ENCODE assay signal across 18 mouse cellular contexts in genomic region chr7:139125881-139126280, GRCm38 (mm10). TPM values are rescaled to one million over a fixed set of nuclear protein-coding genes. Genes with fewer than 3 reads are reported as not detected.
"Had no signal": no experiment of that assay in that cellular context is flagged by ENCODE, and none has a peak within 500 bp of the region (broad histone marks: within the 10 kb centered on the region; RNA-seq: fewer than 3 reads in every experiment).

No protein-coding gene starts in this region.

- ATAC-seq: intestine, embryonic 16.5 days; midbrain, embryonic 15.5 days had no signal

- H3K4me1 ChIP-seq: liver, embryonic 13.5 days had no signal

- H3K27ac ChIP-seq: liver, embryonic 13.5 days; midbrain, embryonic 15.5 days; neural tube, embryonic 12.5 days; neural tube, embryonic 15.5 days; stomach, embryonic 15.5 days had no signal

- H3K9me3 ChIP-seq: liver, embryonic 13.5 days; midbrain, embryonic 15.5 days; neural tube, embryonic 12.5 days; neural tube, embryonic 15.5 days; stomach, embryonic 15.5 days had no signal

- DNase-seq: kidney, adult 18-20 months; kidney, adult 9 months; kidney, postnatal 14 days; liver, embryonic 13.5 days; lung, adult 2 months; lung, postnatal 14 days; lung, postnatal 4 days; right cerebral cortex, adult 18-20 months; right cerebral cortex, postnatal 14 days; right cerebral cortex, postnatal 4 days; spleen, adult 18-20 months; thymus, postnatal 25 days had no signal

- H3K27me3 ChIP-seq: liver, embryonic 13.5 days; midbrain, embryonic 15.5 days; neural tube, embryonic 12.5 days; neural tube, embryonic 15.5 days; stomach, embryonic 15.5 days had no signal

- H3K36me3 ChIP-seq: liver, embryonic 13.5 days; midbrain, embryonic 15.5 days; neural tube, embryonic 12.5 days; neural tube, embryonic 15.5 days; stomach, embryonic 15.5 days had no signal

- H3K4me3 ChIP-seq: liver, embryonic 13.5 days; midbrain, embryonic 15.5 days; neural tube, embryonic 12.5 days; neural tube, embryonic 15.5 days; stomach, embryonic 15.5 days had no signal

RNA-seq across cellular contexts. Expression of gene Dpysl4, which starts 40.1 kb away (rescaled TPM):
- total RNA-seq: megakaryocyte-erythroid progenitor cell, adult 5-6 weeks had no signal
